Mouse (Mus musculus) CH12.LX (cell line): ENCODE measurements around the gene Siglech. TPM values are rescaled to one million over a fixed set of nuclear protein-coding genes. Genes with fewer than 3 reads are reported as not detected.

Experiments used
- DNase-seq: peaks from one replicate; pipeline ENCODE4 v3.0.0-alpha.2; 2013; ENCODE audit errors: extremely low read depth
- H3K27ac ChIP-seq: 2 replicates; pipeline ENCODE4 v1.5.1; 2012; ENCODE audit warnings: low read depth, mild to moderate bottlenecking, control low read depth, moderate library complexity; ENCODE audit not compliant: insufficient read depth
- H3K27me3 ChIP-seq: replicated peaks from 2 replicates; pipeline ENCODE3; 2012; ENCODE audit warnings: inconsistent platforms
- H3K36me3 ChIP-seq, 2 experiments: replicated peaks in 1 of 2; 2 replicates each; pipeline versions ENCODE3 to v1.6.1; 2012; ENCODE audit warnings: inconsistent platforms in 1 of 2, low read length in 1 of 2, mild to moderate bottlenecking in 1 of 2, mixed read lengths in 1 of 2, moderate library complexity in 1 of 2; ENCODE audit not compliant: control insufficient read depth in 1 of 2, insufficient read depth in 1 of 2
- H3K4me1 ChIP-seq, 2 experiments: 2 replicates each; pipeline ENCODE4 v1.6.1; 2012; ENCODE audit warnings: inconsistent platforms in 1 of 2, moderate library complexity in 1 of 2; ENCODE audit not compliant: insufficient read depth in 2 of 2, control insufficient read depth in 1 of 2
- H3K4me2 ChIP-seq: 2 replicates; pipeline ENCODE4 v1.6.1; 2012; ENCODE audit warnings: low read depth, mild to moderate bottlenecking, control low read depth; ENCODE audit not compliant: poor library complexity, insufficient read depth, severe bottlenecking
- H3K4me3 ChIP-seq, 3 experiments: fragments of 150-350 bp in 1 of 3; sonication (generic) in 1 of 3; replicated peaks in 1 of 3; 2 replicates each; pipeline versions ENCODE3 to v1.5.1; 2011 to 2012; ENCODE audit warnings: low read depth in 2 of 3, low read length in 2 of 3, mild to moderate bottlenecking in 2 of 3, moderate library complexity in 2 of 3, control low read depth in 1 of 3, improper control_type of control experiment in 1 of 3, inconsistent platforms in 1 of 3, mixed read lengths in 1 of 3; ENCODE audit not compliant: poor library complexity in 1 of 3
- H3K79me2 ChIP-seq: replicated peaks from 2 replicates; pipeline ENCODE4 v1.6.1; 2012; ENCODE audit warnings: mild to moderate bottlenecking, moderate library complexity; ENCODE audit not compliant: control insufficient read depth, poor library complexity, insufficient read depth, severe bottlenecking; ENCODE audit errors: extremely low read depth
- H3K9ac ChIP-seq: 2 replicates; pipeline ENCODE4 v1.6.1; 2012; ENCODE audit warnings: low read depth, mild to moderate bottlenecking, control low read depth, moderate library complexity; ENCODE audit not compliant: insufficient read depth
- H3K9me3 ChIP-seq: replicated peaks from 2 replicates; pipeline ENCODE3; 2012; ENCODE audit warnings: low read length, inconsistent platforms, mixed read lengths
- BHLHE40 ChIP-seq: IDR thresholded peaks from 2 replicates; pipeline ENCODE4 v1.6.1; 2011; ENCODE audit warnings: mild to moderate bottlenecking, low read depth, low read length, improper control_type of control experiment
- CHD2 ChIP-seq: IDR thresholded peaks from 2 replicates; pipeline ENCODE4 v1.6.1; 2011; ENCODE audit warnings: low read length, improper control_type of control experiment
- CTCF ChIP-seq, 2 experiments: IDR thresholded peaks in 1 of 2; conservative IDR thresholded peaks in 1 of 2; 2 replicates each; pipeline ENCODE4 v1.5.1; 2011 to 2012; ENCODE audit warnings: low read depth in 2 of 2, low read length in 2 of 2, improper control_type of control experiment in 1 of 2, inconsistent platforms in 1 of 2, mild to moderate bottlenecking in 1 of 2, moderate library complexity in 1 of 2
- E2F4 ChIP-seq: IDR thresholded peaks from 2 replicates; pipeline ENCODE4 v1.6.1; 2011; ENCODE audit warnings: low read depth, low read length, improper control_type of control experiment; ENCODE audit not compliant: insufficient replicate concordance
- EP300 ChIP-seq: IDR thresholded peaks from 2 replicates; pipeline ENCODE4 v1.6.1; 2011; ENCODE audit warnings: low read length, improper control_type of control experiment
- ETS1 ChIP-seq: conservative IDR thresholded peaks from 2 replicates; pipeline ENCODE4 v1.6.1; 2012; ENCODE audit warnings: low read depth, mild to moderate bottlenecking, inconsistent platforms, low read length, improper control_type of control experiment, moderate library complexity
- JUND ChIP-seq: conservative IDR thresholded peaks from 2 replicates; pipeline ENCODE4 v1.6.1; 2011; ENCODE audit warnings: low read depth, low read length, improper control_type of control experiment
- KAT2A ChIP-seq: IDR thresholded peaks from 2 replicates; pipeline ENCODE4 v1.6.1; 2012; ENCODE audit warnings: low read length, improper control_type of control experiment, inconsistent platforms; ENCODE audit not compliant: insufficient replicate concordance
- MAX ChIP-seq: IDR thresholded peaks from 2 replicates; pipeline ENCODE4 v1.6.1; 2011; ENCODE audit warnings: low read length, improper control_type of control experiment
- MAZ ChIP-seq: IDR thresholded peaks from 2 replicates; pipeline ENCODE4 v1.6.1; 2012; ENCODE audit warnings: low read depth, mild to moderate bottlenecking, inconsistent platforms, low read length, improper control_type of control experiment, moderate library complexity
- MEF2A ChIP-seq: IDR thresholded peaks from 2 replicates; pipeline ENCODE4 v1.6.1; 2014; ENCODE audit warnings: low read depth, mild to moderate bottlenecking, inconsistent platforms, low read length, improper control_type of control experiment, borderline replicate concordance
- NELFE ChIP-seq: IDR thresholded peaks from 2 replicates; pipeline ENCODE4 v1.6.1; 2011; ENCODE audit warnings: low read depth, low read length, improper control_type of control experiment
- SIN3A ChIP-seq: IDR thresholded peaks from 2 replicates; pipeline ENCODE4 v1.6.1; 2012; ENCODE audit warnings: low read length, improper control_type of control experiment, inconsistent platforms
- ZC3H11A ChIP-seq: IDR thresholded peaks from 2 replicates; pipeline ENCODE4 v1.6.1; 2012; ENCODE audit warnings: low read depth, mild to moderate bottlenecking, inconsistent platforms, low read length, improper control_type of control experiment
- ZKSCAN1 ChIP-seq: IDR thresholded peaks from 2 replicates; pipeline ENCODE4 v1.6.1; 2012; ENCODE audit warnings: low read depth, inconsistent platforms, low read length, improper control_type of control experiment, borderline replicate concordance
- ZMIZ1 ChIP-seq: IDR thresholded peaks from 2 replicates; pipeline ENCODE4 v1.6.1; 2012; ENCODE audit warnings: low read depth, mild to moderate bottlenecking, inconsistent platforms, low read length, improper control_type of control experiment
- ZNF384 ChIP-seq: IDR thresholded peaks from 2 replicates; pipeline ENCODE4 v1.6.1; 2012; ENCODE audit warnings: low read depth, low read length, improper control_type of control experiment, inconsistent platforms
- dilution Hi-C: fragments of 300-500 bp; cut with MboI; formaldehyde crosslinking; loops from 2 replicates; pipeline ENCODE4 v1.14.3; 2020; ENCODE audit warnings: low sequenced_read_pairs; ENCODE audit not compliant: extremely low pct_unique_long_range_greater_than_20kb, extremely low pct_ligation_motif_present
- in situ Hi-C: fragments of 300-500 bp; cut with MboI; formaldehyde crosslinking; loops from 3 replicates; pipeline ENCODE4 v1.14.3; 2019; ENCODE audit warnings: low sequenced_read_pairs, low pct_ligation_motif_present, low pct_unique_long_range_greater_than_20kb, mixed read lengths
- polyA plus RNA-seq: library from polyadenylated mRNA; unstranded; fragments of >175 nt; gene quantifications from 2 replicates; pipeline ENCODE4 v1.2.1, GENCODE M21; 2012; ENCODE audit warnings: low read depth; ENCODE audit not compliant: insufficient read length
- total RNA-seq, 2 experiments: library from RNA; depleted of rRNA; stranded (reverse); fragments of 300-350 nt in 1 of 2; fragments of >200 nt in 1 of 2; gene quantifications; 2 replicates each; pipeline ENCODE4 v1.2.3; 2012 to 2014

Gene Siglech
- not detected in 2 replicates for total RNA-seq (2012; rRNA removed)
- total RNA-seq (2014; rRNA removed), result 0.31 and 0.35 TPM in 2 replicates
- polyA plus RNA-seq, result 0.42 and 0.66 TPM in 2 replicates

DNA sequence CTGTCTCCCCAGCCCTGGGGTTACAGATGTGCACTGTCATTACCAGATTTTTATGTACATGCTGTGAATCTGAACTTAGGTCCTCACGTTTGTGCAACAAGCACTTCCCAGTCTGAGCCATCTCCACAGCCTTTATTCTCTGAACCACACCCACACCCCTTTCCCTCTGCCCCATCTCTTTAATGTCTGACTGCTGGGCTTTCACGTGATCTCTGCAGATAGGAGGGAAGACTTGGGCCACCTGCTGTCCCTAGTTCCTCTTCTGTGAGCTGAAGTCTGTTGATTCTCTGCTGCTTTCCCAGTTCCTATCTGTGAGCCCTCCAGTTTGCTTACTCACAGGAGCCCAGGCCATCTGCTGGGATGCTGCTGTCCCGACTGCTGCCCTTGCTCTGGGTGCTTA lies at the start of gene Siglech:
Siglech (plus strand) TSS at position 253 of the 400 bp plus-strand sequence.
- H3K4me2 ChIP-seq, result no peak within 1 kb of the TSS
- no peak within 1 kb of the TSS for H3K9ac ChIP-seq
- in situ Hi-C loops, result no loop called here
- no peak for TF ChIP-seq ETS1
- peak; percentile 71 for TF ChIP-seq BHLHE40
- TF ChIP-seq ZC3H11A, result no peak
- TF ChIP-seq EP300, result peak; percentile 29; the same call in 1 of the 2 replicates
- TF ChIP-seq ZMIZ1, result no peak
- TF ChIP-seq CTCF (conservative IDR thresholded peaks at IDR 0.05 in 1 of 2, IDR thresholded peaks at IDR 0.05 in 1 of 2; ENCODE audit: low read depth in 2 of 2, low read length in 2 of 2), result no peak
- no peak for TF ChIP-seq JUND
- TF ChIP-seq, all 38 proteins: peak for 2
- peak; percentile 49 for DNase-seq
- dilution Hi-C loops, result no loop called here
- peaks cover 3 to 33% of the 10 kb centered on the region in 2 experiments; a peak in 2 of 4 replicates for H3K4me1 ChIP-seq
- H3K27me3 ChIP-seq, result no peaks in the 10 kb centered on the region
- H3K27ac ChIP-seq, result no peak within 1 kb of the TSS
- no peak within 1 kb of the TSS for H3K4me3 ChIP-seq
- H3K79me2 ChIP-seq, result no peaks in the 10 kb centered on the region
- H3K9me3 ChIP-seq, result no peaks in the 10 kb centered on the region
- H3K36me3 ChIP-seq, result no peaks in the 10 kb centered on the region

DNA sequence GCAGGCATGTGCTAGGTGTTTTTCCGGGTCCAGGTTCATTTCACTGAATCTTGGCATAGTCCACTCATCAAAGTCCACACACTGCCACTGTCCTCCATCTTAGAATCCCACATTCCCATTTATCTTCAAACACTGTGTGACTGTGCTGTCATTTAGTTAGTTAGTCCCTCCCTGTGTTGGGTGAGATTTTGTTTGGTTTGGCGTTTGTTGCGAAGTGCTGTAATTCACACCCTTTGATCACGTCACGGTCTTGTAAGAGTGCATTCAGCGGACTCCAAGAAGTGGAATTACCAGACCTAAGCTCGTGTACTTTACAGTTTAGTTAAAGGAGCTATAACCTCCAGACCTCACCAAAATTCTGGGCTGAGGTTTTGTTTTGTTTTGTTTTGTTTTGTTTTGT lies 45.3 kb upstream of the Siglech start:
- Histone ChIP-seq H3K36me3 (no peaks in the 10 kb centered on the region), H3K4me3 (no peak overlapping the region), H3K27me3 (peaks cover 31% of the 10 kb centered on the region), H3K4me1 (no peaks in the 10 kb centered on the region), H3K9me3 (peaks cover 7% of the 10 kb centered on the region), H3K9ac (no peak overlapping the region), H3K4me2 (no peak overlapping the region), H3K27ac (no peak overlapping the region), H3K79me2 (no peaks in the 10 kb centered on the region)
- in situ Hi-C loops (loop anchor here (25.0 kb wide), 1 partner anchor 885 kb away; the partner anchor contains the start of gene Luzp2), dilution Hi-C loops (no loop called here)
- no peak for TF ChIP-seq MAX
- TF ChIP-seq ETS1, result no peak
- TF ChIP-seq KAT2A, result no peak
- no peak for TF ChIP-seq CHD2
- TF ChIP-seq ZNF384, result no peak
- TF ChIP-seq EP300, result no peak
- TF ChIP-seq MEF2A, result no peak
- no peak for TF ChIP-seq SIN3A
- no peak for TF ChIP-seq ZKSCAN1
- no peak for TF ChIP-seq MAZ
- TF ChIP-seq E2F4, result no peak
- TF ChIP-seq NELFE, result no peak
- no peak for DNase-seq
